Mouse (Mus musculus) CH12.LX (cell line): Measurements from ENCODE around the gene Ywhag. TPM values are rescaled to one million over a fixed set of nuclear protein-coding genes. Genes with fewer than 3 reads are reported as not detected.

Experiments used
- DNase-seq: peaks from one replicate; pipeline ENCODE4 v3.0.0-alpha.2; 2013; ENCODE audit errors: extremely low read depth
- H3K27ac ChIP-seq: 2 replicates; pipeline ENCODE4 v1.5.1; 2012; ENCODE audit warnings: low read depth, mild to moderate bottlenecking, control low read depth, moderate library complexity; ENCODE audit not compliant: insufficient read depth
- H3K27me3 ChIP-seq: replicated peaks from 2 replicates; pipeline ENCODE3; 2012; ENCODE audit warnings: inconsistent platforms
- H3K36me3 ChIP-seq, 2 experiments: replicated peaks in 1 of 2; 2 replicates each; pipeline versions ENCODE3 to v1.6.1; 2012; ENCODE audit warnings: inconsistent platforms in 1 of 2, low read length in 1 of 2, mild to moderate bottlenecking in 1 of 2, mixed read lengths in 1 of 2, moderate library complexity in 1 of 2; ENCODE audit not compliant: control insufficient read depth in 1 of 2, insufficient read depth in 1 of 2
- H3K4me1 ChIP-seq, 2 experiments: 2 replicates each; pipeline ENCODE4 v1.6.1; 2012; ENCODE audit warnings: inconsistent platforms in 1 of 2, moderate library complexity in 1 of 2; ENCODE audit not compliant: insufficient read depth in 2 of 2, control insufficient read depth in 1 of 2
- H3K4me2 ChIP-seq: 2 replicates; pipeline ENCODE4 v1.6.1; 2012; ENCODE audit warnings: low read depth, mild to moderate bottlenecking, control low read depth; ENCODE audit not compliant: poor library complexity, insufficient read depth, severe bottlenecking
- H3K4me3 ChIP-seq, 3 experiments: fragments of 150-350 bp in 1 of 3; sonication (generic) in 1 of 3; replicated peaks in 1 of 3; 2 replicates each; pipeline versions ENCODE3 to v1.5.1; 2011 to 2012; ENCODE audit warnings: low read depth in 2 of 3, low read length in 2 of 3, mild to moderate bottlenecking in 2 of 3, moderate library complexity in 2 of 3, control low read depth in 1 of 3, improper control_type of control experiment in 1 of 3, inconsistent platforms in 1 of 3, mixed read lengths in 1 of 3; ENCODE audit not compliant: poor library complexity in 1 of 3
- H3K79me2 ChIP-seq: replicated peaks from 2 replicates; pipeline ENCODE4 v1.6.1; 2012; ENCODE audit warnings: mild to moderate bottlenecking, moderate library complexity; ENCODE audit not compliant: control insufficient read depth, poor library complexity, insufficient read depth, severe bottlenecking; ENCODE audit errors: extremely low read depth
- H3K9ac ChIP-seq: 2 replicates; pipeline ENCODE4 v1.6.1; 2012; ENCODE audit warnings: low read depth, mild to moderate bottlenecking, control low read depth, moderate library complexity; ENCODE audit not compliant: insufficient read depth
- H3K9me3 ChIP-seq: replicated peaks from 2 replicates; pipeline ENCODE3; 2012; ENCODE audit warnings: low read length, inconsistent platforms, mixed read lengths
- BHLHE40 ChIP-seq: IDR thresholded peaks from 2 replicates; pipeline ENCODE4 v1.6.1; 2011; ENCODE audit warnings: mild to moderate bottlenecking, low read depth, low read length, improper control_type of control experiment
- CHD2 ChIP-seq: IDR thresholded peaks from 2 replicates; pipeline ENCODE4 v1.6.1; 2011; ENCODE audit warnings: low read length, improper control_type of control experiment
- EP300 ChIP-seq: IDR thresholded peaks from 2 replicates; pipeline ENCODE4 v1.6.1; 2011; ENCODE audit warnings: low read length, improper control_type of control experiment
- HCFC1 ChIP-seq: IDR thresholded peaks from 2 replicates; pipeline ENCODE4 v1.6.1; 2012; ENCODE audit warnings: low read depth, mild to moderate bottlenecking, inconsistent platforms, low read length, improper control_type of control experiment
- KAT2A ChIP-seq: IDR thresholded peaks from 2 replicates; pipeline ENCODE4 v1.6.1; 2012; ENCODE audit warnings: low read length, improper control_type of control experiment, inconsistent platforms; ENCODE audit not compliant: insufficient replicate concordance
- MAFK ChIP-seq: IDR thresholded peaks from 2 replicates; pipeline ENCODE4 v1.6.1; 2011; ENCODE audit warnings: low read length, improper control_type of control experiment; ENCODE audit not compliant: insufficient replicate concordance
- MAX ChIP-seq: IDR thresholded peaks from 2 replicates; pipeline ENCODE4 v1.6.1; 2011; ENCODE audit warnings: low read length, improper control_type of control experiment
- MXI1 ChIP-seq: IDR thresholded peaks from 2 replicates; pipeline ENCODE4 v1.6.1; 2011; ENCODE audit warnings: mild to moderate bottlenecking, low read depth, low read length, improper control_type of control experiment
- MYC ChIP-seq: IDR thresholded peaks from 2 replicates; pipeline ENCODE4 v1.6.1; 2011; ENCODE audit warnings: low read depth, mild to moderate bottlenecking, improper control_type of control experiment, low read length
- SMC3 ChIP-seq: IDR thresholded peaks from 2 replicates; pipeline ENCODE4 v1.6.1; 2011; ENCODE audit warnings: low read depth, low read length, improper control_type of control experiment
- UBTF ChIP-seq: IDR thresholded peaks from 2 replicates; pipeline ENCODE4 v1.6.1; 2012; ENCODE audit warnings: low read depth, mild to moderate bottlenecking, inconsistent platforms, low read length, improper control_type of control experiment, moderate library complexity
- ZC3H11A ChIP-seq: IDR thresholded peaks from 2 replicates; pipeline ENCODE4 v1.6.1; 2012; ENCODE audit warnings: low read depth, mild to moderate bottlenecking, inconsistent platforms, low read length, improper control_type of control experiment
- dilution Hi-C: fragments of 300-500 bp; cut with MboI; formaldehyde crosslinking; loops from 2 replicates; pipeline ENCODE4 v1.14.3; 2020; ENCODE audit warnings: low sequenced_read_pairs; ENCODE audit not compliant: extremely low pct_unique_long_range_greater_than_20kb, extremely low pct_ligation_motif_present
- in situ Hi-C: fragments of 300-500 bp; cut with MboI; formaldehyde crosslinking; loops from 3 replicates; pipeline ENCODE4 v1.14.3; 2019; ENCODE audit warnings: low sequenced_read_pairs, low pct_ligation_motif_present, low pct_unique_long_range_greater_than_20kb, mixed read lengths
- polyA plus RNA-seq: library from polyadenylated mRNA; unstranded; fragments of >175 nt; gene quantifications from 2 replicates; pipeline ENCODE4 v1.2.1, GENCODE M21; 2012; ENCODE audit warnings: low read depth; ENCODE audit not compliant: insufficient read length
- total RNA-seq, 2 experiments: library from RNA; depleted of rRNA; stranded (reverse); fragments of 300-350 nt in 1 of 2; fragments of >200 nt in 1 of 2; gene quantifications; 2 replicates each; pipeline ENCODE4 v1.2.3; 2012 to 2014

Ywhag gene
- total and polyA plus RNA-seq, 3 experiments = 55.3 to 239 (median 77.3) TPM

GRCm38 (mm10) chr5:135870505-135870904 lies 63.9 kb downstream of the Ywhag start:
- dilution Hi-C loops (no loop called here), in situ Hi-C loops (no loop called here)
- H3K9ac ChIP-seq = no peak overlapping the region
- H3K4me3 ChIP-seq = no peak overlapping the region
- H3K4me1 ChIP-seq = peaks cover 2 to 31% of the 10 kb centered on the region in 2 experiments; a peak in 2 of 4 replicates
- peaks cover 4% of the 10 kb centered on the region for H3K27me3 ChIP-seq
- H3K9me3 ChIP-seq = peaks cover 18% of the 10 kb centered on the region
- no peak for TF ChIP-seq KAT2A
- peak; percentile 61 for TF ChIP-seq EP300
- TF ChIP-seq CHD2 = 0 out of 2 replicates have a peak, but pooled peaks have one; percentile 22
- no peak for TF ChIP-seq MXI1
- TF ChIP-seq MAX = 0 out of 2 replicates have a peak, but pooled peaks have one; percentile 8
- H3K79me2 ChIP-seq = no peaks in the 10 kb centered on the region
- H3K36me3 ChIP-seq = no peaks in the 10 kb centered on the region
- H3K27ac ChIP-seq = no peak overlapping the region
- DNase-seq = peak; percentile 73
- H3K4me2 ChIP-seq = no peak overlapping the region

GRCm38 (mm10) chr5:135869661-135870423 lies 64.6 kb downstream of the Ywhag start:
- Histone ChIP-seq H3K9me3 (peaks cover 18% of the 10 kb centered on the region), H3K79me2 (no peaks in the 10 kb centered on the region), H3K27me3 (peaks cover 10% of the 10 kb centered on the region), H3K4me1 (peaks cover 2 to 33% of the 10 kb centered on the region in 2 experiments; a peak in 2 of 4 replicates), H3K36me3 (no peaks in the 10 kb centered on the region), H3K27ac (no peak overlapping the region), H3K4me2 (no peak overlapping the region), H3K9ac (no peak overlapping the region), H3K4me3 (no peak overlapping the region)
- dilution Hi-C loops = no loop called here
- peak; percentile 74 for DNase-seq
- no peak for TF ChIP-seq BHLHE40
- no peak for TF ChIP-seq SMC3
- no peak for TF ChIP-seq UBTF
- TF ChIP-seq MAFK = no peak
- TF ChIP-seq MYC = no peak
- TF ChIP-seq MAX = 0 out of 2 replicates have a peak, but pooled peaks have one; percentile 13
- no peak for TF ChIP-seq ZC3H11A
- TF ChIP-seq HCFC1 = no peak
- in situ Hi-C loops = loop anchor here (10.0 kb wide), 1 partner anchor 255 kb away; no protein-coding TSS in a partner anchor
